Mouse (Mus musculus): ENCODE measurements at regions not wholly inside any gene's neighbourhood (a gene's known extent, or its start where the extent isn't known, plus 50 kb on each side); places are given as distances from the start of the nearest gene placed in this dataset.

GRCm38 (mm10) chr1:63851476-63852094 is 82.5 kb upstream of the 4933402D24Rik start:
- no peak for DNase-seq (ENCODE audit: low spot score in 2 of 2)

- DNase-seq (ENCODE audit: low spot score in 2 of 2), result no peak
Observed at GRCm38 (mm10) chr1:63850262-63850661, 81.2 kb upstream of the 4933402D24Rik start.

- no peak for DNase-seq (ENCODE audit: low spot score in 2 of 2)
Observed at GRCm38 (mm10) chr1:63828174-63828844, 59.2 kb upstream of the 4933402D24Rik start.

GRCm38 (mm10) chr1:63820614-63821270 is 51.7 kb upstream of the 4933402D24Rik start:
- no peak for DNase-seq (ENCODE audit: low spot score in 2 of 2)

- DNase-seq (ENCODE audit: low spot score in 2 of 2), result no peak
Observed at GRCm38 (mm10) chr1:63819536-63820254, 50.6 kb upstream of the 4933402D24Rik start.

Data from natural killer cell, adult 2 months (primary cell).